Mouse (Mus musculus) kidney, adult 2 months (tissue): ENCODE results near the gene Tm7sf3.

ENCODE experiments used
- CTCF ChIP-seq: fragments of 200-500 bp; conservative IDR thresholded peaks from 2 replicates; pipeline ENCODE4 v1.5.1; 2011; ENCODE audit warnings: low read depth, mild to moderate bottlenecking, control low read depth, low read length, moderate library complexity, mixed read lengths; ENCODE audit not compliant: insufficient read depth, insufficient read length
- POLR2A ChIP-seq: fragments of 200-500 bp; IDR thresholded peaks from one replicate; pipeline ENCODE4 v1.6.1; 2011; ENCODE audit warnings: low read depth, low read length, control low read depth

DNA sequence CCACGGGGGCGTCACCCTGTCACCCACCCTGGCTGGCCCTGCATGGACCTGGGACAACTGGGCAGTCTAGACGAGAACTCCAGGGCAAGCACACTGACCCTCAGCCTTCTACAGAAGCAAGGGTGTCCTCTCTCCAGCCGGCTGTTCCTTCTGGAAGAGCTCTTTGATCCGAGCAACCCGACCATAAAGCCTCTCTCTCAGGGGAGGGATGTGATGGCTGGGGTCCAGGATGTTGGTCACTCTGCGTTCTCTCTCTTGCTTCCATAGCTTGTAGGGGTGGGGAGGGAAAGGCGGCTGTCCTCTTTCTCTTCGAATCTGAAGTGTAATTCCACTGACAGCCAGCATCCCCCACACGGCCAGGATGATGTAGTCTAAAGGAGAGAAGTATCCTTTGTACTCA, 39.0 kb downstream of the Tm7sf3 start:
- no peak for TF ChIP-seq CTCF
- no peak for TF ChIP-seq POLR2A
